Mouse (Mus musculus) embryonic facial prominence, embryonic 14.5 days (tissue): ENCODE measurements around the gene Map2k4. TPM values are rescaled to one million over a fixed set of nuclear protein-coding genes. Genes with fewer than 3 reads are reported as not detected.

Experiments
- microRNA counts: library from miRNA; unstranded; fragments of <30 nt; microRNA quantifications from one replicate; lab custom pipeline; 2017
- microRNA-seq: library from miRNA; unstranded; fragments of <30 nt; microRNA quantifications from one replicate; pipeline ENCODE4, GENCODE M21; 2016; ENCODE audit warnings: borderline number of aligned reads
- polyA plus RNA-seq: library from polyadenylated mRNA; unstranded; fragments of >200 nt; fragmentation: Nextera tagmentation; extraction: Ambion mirVana; gene quantifications from 2 replicates; pipeline ENCODE4 v1.2.1, GENCODE M21; 2014

Gene Map2k4
- polyA plus RNA-seq, 1 experiment from 2014 or later, result 70.9 TPM

MicroRNAs within 50 kb of the gene (microRNA counts, 519-probe panel; counts per million panel counts)
- microRNA mmu-miR-744 (lab: Ali Mortazavi, UCI), result 19.3 counts per million

Small RNA genes lying within 50 kb of the gene (microRNA-seq; reads per million reads assigned to microRNA genes)
- 5,429 reads per million, percentile 90 among the genes with 10 or more reads in this experiment for gene Mir744

Other genes with a start within 250 kb of the Map2k4 start
- gene Zkscan6, start 18.9 kb upstream of the Map2k4 start, polyA plus RNA-seq, result 11.4 and 14.7 TPM in 2 replicates